Mouse (Mus musculus): ENCODE measurements at regions not wholly inside any gene's neighbourhood (a gene's known extent, or its start where the extent isn't known, plus 50 kb on each side); places are given as distances from the start of the nearest gene placed in this dataset.

DNA sequence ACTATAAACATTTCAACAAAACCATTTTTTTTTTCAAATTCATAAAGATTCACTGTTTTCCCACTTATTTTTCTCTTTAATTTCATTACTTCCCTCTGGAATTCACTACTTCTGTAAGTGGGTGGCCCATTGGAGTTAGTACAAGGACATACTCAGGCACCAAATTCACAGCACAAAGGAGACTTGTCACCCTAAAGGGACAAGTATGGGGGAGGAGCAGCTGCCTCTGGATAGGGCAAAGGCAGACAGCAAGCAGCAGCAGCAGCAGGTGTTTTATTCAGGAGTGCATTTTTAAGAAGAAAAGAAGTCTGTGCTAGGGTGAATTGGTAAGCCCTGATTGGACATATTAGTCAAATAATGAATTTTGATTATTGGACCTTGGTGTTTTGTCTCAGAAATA is 314.1 kb upstream of the Cxxc4 start:
- TF ChIP-seq CTCF (conservative IDR thresholded peaks at IDR 0.05; ENCODE audit: low read length) (no peak), POU5F1 (IDR thresholded peaks at IDR 0.05; ENCODE audit: borderline replicate concordance, low read length) (no peak), NANOG (IDR thresholded peaks at IDR 0.05; ENCODE audit: borderline replicate concordance, low read length) (no peak)

Data from E14TG2a.4 (cell line).